Mouse (Mus musculus): Measurements from ENCODE around the gene D130043K22Rik.

DNA sequence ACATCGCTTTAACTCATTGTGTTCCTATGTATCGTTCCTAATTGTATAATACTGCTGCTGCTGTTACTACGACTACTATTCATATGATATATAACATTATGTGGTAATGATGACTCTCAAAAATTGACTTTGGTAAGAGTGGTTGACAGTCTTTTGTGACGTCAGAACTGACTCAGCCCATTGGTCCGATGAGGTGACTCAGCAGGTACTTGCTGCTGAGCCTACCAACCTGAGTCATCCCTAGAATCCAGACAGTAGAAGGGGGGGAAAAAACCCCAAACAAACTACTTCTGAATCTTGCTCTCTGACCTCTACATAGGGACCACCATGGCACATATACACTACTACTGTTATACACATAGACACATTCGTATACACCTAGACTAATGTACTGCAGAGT, 103.9 kb downstream of the D130043K22Rik start:
- no peak for TF ChIP-seq CTCF (IDR thresholded peaks at IDR 0.05; ENCODE audit: low read depth)
- TF ChIP-seq EP300 (IDR thresholded peaks at IDR 0.05; ENCODE audit: low read depth), result no peak

All from liver, embryonic 14.5 days (tissue).